Mouse (Mus musculus): Measurements from ENCODE around the gene Xylt1.

Gene Xylt1

GRCm38 (mm10) chr7:117380418-117381187, at the start of gene Xylt1:
Gene Xylt1, plus strand, starts transcription at chr7:117380979.
- DNase-seq (ENCODE audit: low read depth, low spot score): peak; percentile 67

- no peak for DNase-seq (ENCODE audit: low read depth, low spot score)
Observed at GRCm38 (mm10) chr7:117333936-117334335, 46.8 kb upstream of the Xylt1 start.

GRCm38 (mm10) chr7:117356316-117356715, 24.5 kb upstream of the Xylt1 start:
- DNase-seq (ENCODE audit: low read depth, low spot score): no peak

- peak; percentile 85 for DNase-seq (ENCODE audit: low read depth, low spot score)
Observed at GRCm38 (mm10) chr7:117357425-117358194, 23.2 kb upstream of the Xylt1 start.

GRCm38 (mm10) chr7:117361281-117361680, 19.5 kb upstream of the Xylt1 start:
- DNase-seq (ENCODE audit: low read depth, low spot score): no peak

- DNase-seq (ENCODE audit: low read depth, low spot score): no peak
Observed at GRCm38 (mm10) chr7:117362493-117362892, 18.3 kb upstream of the Xylt1 start.

- DNase-seq (ENCODE audit: low read depth, low spot score): no peak
Observed at GRCm38 (mm10) chr7:117368647-117369289, 12.0 kb upstream of the Xylt1 start.

GRCm38 (mm10) chr7:117369290-117369941, 11.4 kb upstream of the Xylt1 start:
- DNase-seq (ENCODE audit: low read depth, low spot score): no peak

- DNase-seq (ENCODE audit: low read depth, low spot score): peak; percentile 81
Observed at GRCm38 (mm10) chr7:117375886-117376309, 4.9 kb upstream of the Xylt1 start.

- no peak for DNase-seq (ENCODE audit: low read depth, low spot score)
Observed at GRCm38 (mm10) chr7:117377138-117377537, 3.6 kb upstream of the Xylt1 start.

GRCm38 (mm10) chr7:117380036-117380417, 752 bp upstream of the Xylt1 start:
- DNase-seq (ENCODE audit: low read depth, low spot score): peak; percentile 76

GRCm38 (mm10) chr7:117381188-117381981, 606 bp downstream of the Xylt1 start:
- DNase-seq (ENCODE audit: low read depth, low spot score): peak; percentile 65

- no peak for DNase-seq (ENCODE audit: low read depth, low spot score)
Observed at GRCm38 (mm10) chr7:117382006-117382405, 1.2 kb downstream of the Xylt1 start.

- peak; percentile 76 for DNase-seq (ENCODE audit: low read depth, low spot score)
Observed at GRCm38 (mm10) chr7:117383147-117383940, 2.6 kb downstream of the Xylt1 start.

- DNase-seq (ENCODE audit: low read depth, low spot score): no peak
Observed at GRCm38 (mm10) chr7:117386376-117386775, 5.6 kb downstream of the Xylt1 start.

GRCm38 (mm10) chr7:117388284-117388988, 7.7 kb downstream of the Xylt1 start:
- DNase-seq (ENCODE audit: low read depth, low spot score): no peak

- no peak for DNase-seq (ENCODE audit: low read depth, low spot score)
Observed at GRCm38 (mm10) chr7:117389048-117389447, 8.3 kb downstream of the Xylt1 start.

GRCm38 (mm10) chr7:117392863-117393569, 12.2 kb downstream of the Xylt1 start:
- DNase-seq (ENCODE audit: low read depth, low spot score): no peak

- DNase-seq (ENCODE audit: low read depth, low spot score): no peak
Observed at GRCm38 (mm10) chr7:117393976-117394375, 13.2 kb downstream of the Xylt1 start.
